Mouse (Mus musculus) neural tube, embryonic 13.5 days (tissue): ENCODE results near the gene Gjb3. TPM values are rescaled to one million over a fixed set of nuclear protein-coding genes. Genes with fewer than 3 reads are reported as not detected.
A peak's percentile ranks its signal among the peaks of the same experiment; 100 is the strongest.

Experiments
- ATAC-seq: fragments of 200-750 bp; cut with Nextera tagmentation; 2 replicates; pipeline ENCODE4 v1.8.0; 2017; ENCODE audit warnings: low read depth, mild to moderate bottlenecking, moderate TSS enrichment, moderate library complexity
- H3K27ac ChIP-seq: fragments of 300-500 bp; sonication (generic); replicated peaks from 2 replicates; pipeline ENCODE4 v1.5.1; 2015; ENCODE audit warnings: moderate library complexity, mild to moderate bottlenecking, inconsistent platforms
- H3K27me3 ChIP-seq: fragments of 300-500 bp; sonication (generic); 2 replicates; pipeline ENCODE4 v1.6.1; 2015; ENCODE audit warnings: mild to moderate bottlenecking, inconsistent platforms
- H3K36me3 ChIP-seq: fragments of 300-500 bp; sonication (generic); 2 replicates; pipeline ENCODE4 v1.6.1; 2015; ENCODE audit warnings: mild to moderate bottlenecking, inconsistent platforms
- H3K4me1 ChIP-seq: fragments of 300-500 bp; sonication (generic); replicated peaks from 2 replicates; pipeline ENCODE4 v1.6.1; 2015; ENCODE audit warnings: inconsistent platforms
- H3K4me2 ChIP-seq: fragments of 300-500 bp; sonication (generic); 2 replicates; pipeline ENCODE4 v1.6.1; 2015; ENCODE audit warnings: inconsistent platforms, mild to moderate bottlenecking, moderate library complexity
- H3K4me3 ChIP-seq: fragments of 300-500 bp; sonication (generic); 2 replicates; pipeline ENCODE4 v1.5.1; 2015; ENCODE audit warnings: mild to moderate bottlenecking, inconsistent platforms
- H3K9ac ChIP-seq: fragments of 300-500 bp; sonication (generic); 2 replicates; pipeline ENCODE4 v1.6.1; 2015; ENCODE audit warnings: moderate library complexity, mild to moderate bottlenecking, inconsistent platforms
- H3K9me3 ChIP-seq: fragments of 300-500 bp; sonication (generic); 2 replicates; pipeline ENCODE4 v1.6.1; 2016; ENCODE audit warnings: inconsistent platforms
- WGBS: fragments of 180-500 bp; shearing (Covaris S2); methylation state at CpG from one replicate; pipeline ENCODE4 v1.1.7; 2015; 5-methylcytosine and 5-hydroxymethylcytosine counted together
- polyA plus RNA-seq: library from polyadenylated mRNA; unstranded; fragments of >200 nt; fragmentation: Nextera tagmentation; extraction: Ambion mirVana; gene quantifications from 2 replicates; pipeline ENCODE4 v1.2.1, GENCODE M21; 2015

Gjb3 gene
- polyA plus RNA-seq, 1 experiment from 2014 or later, result not detected

DNA sequence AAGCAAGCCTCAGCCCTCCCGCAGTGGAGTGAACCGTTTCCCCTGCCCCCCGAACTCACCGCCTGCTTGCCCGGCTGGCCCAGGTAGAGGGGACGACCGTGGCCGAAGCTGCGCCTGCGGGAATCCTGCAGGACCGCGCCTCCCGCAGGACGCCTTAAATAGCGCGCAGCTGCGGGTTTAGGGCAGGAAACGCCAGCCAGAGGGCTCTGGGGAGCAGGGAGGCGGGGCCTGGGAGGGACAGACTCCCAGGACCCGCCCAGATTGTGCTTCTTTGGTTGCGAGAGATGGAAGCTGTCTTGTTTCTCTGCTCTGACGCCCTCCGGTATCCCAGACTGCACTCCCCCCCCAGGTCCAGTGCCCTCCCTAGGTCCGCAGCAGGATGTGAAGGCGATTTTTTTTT lies 16.8 kb downstream of the Gjb3 start, which contains the start of gene Gja4:
Gene Gja4 (minus strand): TSS at position 179 of the 400 bp plus-strand sequence.
- H3K27ac ChIP-seq, result no peak within 1 kb of the TSS
- peak; percentile 80 for ATAC-seq
- H3K4me1 ChIP-seq, result peaks cover 17% of the 10 kb centered on the region
- whole genome bisulfite sequencing, result under 1% methylated on average over 25 of the region's 25 CpGs
- no peaks in the 10 kb centered on the region for H3K36me3 ChIP-seq
- peak within 1 kb of the TSS; percentile 90 for H3K4me2 ChIP-seq
- peaks cover 27% of the 10 kb centered on the region for H3K27me3 ChIP-seq
- peak within 1 kb of the TSS; percentile 56 for H3K4me3 ChIP-seq
- H3K9me3 ChIP-seq, result no peaks in the 10 kb centered on the region
- H3K9ac ChIP-seq, result peak within 1 kb of the TSS; percentile 77

DNA sequence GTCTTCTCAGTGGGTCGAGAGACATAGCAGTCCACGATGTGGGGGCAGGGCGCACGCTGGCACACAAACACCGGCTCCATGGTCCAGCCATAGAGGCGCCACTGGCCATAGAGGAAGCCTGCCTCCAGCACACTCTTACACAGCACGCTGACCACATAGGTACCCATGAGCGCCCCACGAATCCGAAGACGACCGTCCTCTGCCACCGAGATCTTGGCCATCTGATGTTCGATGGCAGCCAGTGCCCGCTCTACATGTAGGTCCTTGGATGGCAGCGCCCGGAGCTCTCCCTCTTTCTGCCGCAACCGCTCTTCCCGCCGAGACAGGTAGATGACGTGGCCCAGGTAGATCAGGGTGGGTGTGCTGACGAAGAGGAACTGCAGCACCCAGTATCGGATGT lies 18.3 kb downstream of the Gjb3 start:
- Histone ChIP-seq H3K27me3 (peaks cover 27% of the 10 kb centered on the region), H3K9ac (no peak overlapping the region), H3K4me3 (0 out of 2 replicates have a peak overlapping the region, but pooled peaks have one; percentile 56), H3K4me2 (peak overlapping the region; percentile 90), H3K27ac (no peak overlapping the region), H3K9me3 (no peaks in the 10 kb centered on the region), H3K36me3 (no peaks in the 10 kb centered on the region), H3K4me1 (peaks cover 17% of the 10 kb centered on the region)
- 69% methylated on average over 24 of the region's 24 CpGs for WGBS
- no peak for ATAC-seq

DNA sequence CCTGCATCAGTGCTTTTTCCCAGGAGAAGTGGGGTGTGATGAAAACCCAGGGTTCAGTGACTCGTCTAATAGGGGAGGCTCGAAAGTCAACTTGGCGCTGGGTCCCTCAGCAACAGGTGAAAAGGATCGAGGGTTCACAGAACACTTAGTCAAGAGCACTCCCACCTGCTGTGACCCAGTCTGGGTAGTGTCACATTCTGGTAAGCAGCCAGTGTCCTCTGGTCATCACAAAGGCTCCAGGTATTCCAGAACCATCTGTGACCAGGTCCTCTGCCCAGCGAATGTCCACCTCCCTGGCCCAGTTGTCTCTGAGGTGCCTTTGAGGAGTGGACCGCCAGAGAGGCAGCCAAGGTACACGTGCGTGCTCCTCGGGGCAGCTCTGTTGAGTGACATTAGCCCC lies 19.1 kb downstream of the Gjb3 start:
- H3K9ac ChIP-seq, result no peak overlapping the region
- H3K9me3 ChIP-seq, result no peaks in the 10 kb centered on the region
- no peak overlapping the region for H3K4me3 ChIP-seq
- H3K27ac ChIP-seq, result no peak overlapping the region
- H3K36me3 ChIP-seq, result no peaks in the 10 kb centered on the region
- peaks cover 27% of the 10 kb centered on the region for H3K27me3 ChIP-seq
- ATAC-seq, result no peak
- peaks cover 17% of the 10 kb centered on the region for H3K4me1 ChIP-seq
- 67% methylated on average over 9 of the region's 9 CpGs for WGBS
- peak overlapping the region; percentile 90; the same call in 1 of the 2 replicates for H3K4me2 ChIP-seq

DNA sequence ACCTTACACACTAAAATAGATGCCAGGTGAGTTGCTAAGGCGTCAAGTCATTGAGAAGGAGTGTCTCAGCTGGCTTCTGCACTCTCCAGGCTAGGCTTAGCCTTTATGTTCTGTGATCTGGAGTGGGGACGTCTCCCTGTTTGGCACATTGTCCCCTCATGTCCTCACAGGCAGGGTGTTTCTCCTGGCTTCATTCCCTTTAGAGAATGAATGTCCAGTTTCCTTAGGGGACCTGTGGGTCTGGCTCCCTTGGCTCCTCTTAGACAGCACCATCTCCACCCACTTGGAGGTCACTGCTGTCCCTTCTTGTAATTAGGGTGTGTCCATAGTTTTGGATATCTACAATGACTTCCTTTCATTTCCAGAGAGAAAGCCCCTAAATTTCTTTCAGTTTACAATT lies 23.7 kb downstream of the Gjb3 start:
- H3K36me3 ChIP-seq, result no peaks in the 10 kb centered on the region
- ATAC-seq, result no peak
- H3K4me1 ChIP-seq, result no peaks in the 10 kb centered on the region
- H3K27me3 ChIP-seq, result peaks cover 7% of the 10 kb centered on the region; the same call in 1 of the 2 replicates
- no peak overlapping the region for H3K4me3 ChIP-seq
- H3K9me3 ChIP-seq, result no peaks in the 10 kb centered on the region
- no peak overlapping the region for H3K4me2 ChIP-seq
- H3K9ac ChIP-seq, result no peak overlapping the region
- H3K27ac ChIP-seq, result no peak overlapping the region
- WGBS, result 79% methylated on average over 2 of the region's 2 CpGs

DNA sequence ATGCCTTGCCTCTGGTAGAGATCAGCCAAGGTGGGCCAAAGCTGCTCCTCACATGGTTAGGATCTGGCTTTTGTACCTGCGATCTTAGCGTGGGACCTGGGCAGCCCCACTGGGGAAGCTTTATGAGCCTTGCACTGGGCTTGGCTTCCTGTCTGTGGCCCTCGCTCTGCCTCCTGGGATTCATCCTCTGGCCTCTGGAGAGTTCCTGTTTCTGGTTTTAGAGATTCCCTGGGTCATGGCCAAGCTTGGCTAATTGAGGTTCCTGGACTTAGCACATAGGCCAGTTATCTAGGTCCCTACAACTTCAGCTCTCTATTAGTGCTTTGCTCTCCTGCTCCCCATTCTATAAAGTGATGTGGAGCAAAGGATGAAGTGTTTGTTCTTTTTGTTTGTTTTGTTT lies 26.8 kb downstream of the Gjb3 start:
- no peak overlapping the region for H3K4me2 ChIP-seq
- H3K9ac ChIP-seq, result no peak overlapping the region
- no peaks in the 10 kb centered on the region for H3K9me3 ChIP-seq
- 88% methylated on average over 3 of the region's 3 CpGs for WGBS
- no peaks in the 10 kb centered on the region for H3K27me3 ChIP-seq
- H3K36me3 ChIP-seq, result no peaks in the 10 kb centered on the region
- ATAC-seq, result no peak
- H3K4me3 ChIP-seq, result no peak overlapping the region
- no peaks in the 10 kb centered on the region for H3K4me1 ChIP-seq
- H3K27ac ChIP-seq, result no peak overlapping the region

DNA sequence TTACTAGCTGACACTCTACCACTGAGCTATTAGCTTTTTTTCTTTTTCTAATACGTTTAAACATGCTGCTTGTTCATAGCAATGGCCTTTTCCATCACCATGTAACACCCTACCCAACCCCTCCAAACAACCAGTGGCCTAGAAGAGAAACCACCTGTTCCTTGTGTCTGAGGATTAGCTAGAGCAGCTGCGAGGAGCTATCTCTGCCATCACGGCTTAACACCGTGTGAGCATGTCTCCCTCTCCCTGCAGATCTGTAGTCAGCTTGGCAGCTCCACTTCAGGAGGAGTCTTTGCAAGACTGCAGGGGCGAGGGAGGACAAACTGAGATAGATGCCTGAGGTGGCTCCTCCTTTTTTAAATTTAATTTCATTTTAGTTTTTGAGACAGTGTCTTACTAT lies 30.1 kb downstream of the Gjb3 start:
- Histone ChIP-seq H3K9me3 (no peaks in the 10 kb centered on the region), H3K27ac (no peak overlapping the region), H3K27me3 (no peaks in the 10 kb centered on the region), H3K4me1 (no peaks in the 10 kb centered on the region), H3K4me3 (no peak overlapping the region), H3K36me3 (no peaks in the 10 kb centered on the region), H3K4me2 (no peak overlapping the region), H3K9ac (no peak overlapping the region)
- ATAC-seq, result no peak
- 83% methylated on average over 5 of the region's 5 CpGs for WGBS

DNA sequence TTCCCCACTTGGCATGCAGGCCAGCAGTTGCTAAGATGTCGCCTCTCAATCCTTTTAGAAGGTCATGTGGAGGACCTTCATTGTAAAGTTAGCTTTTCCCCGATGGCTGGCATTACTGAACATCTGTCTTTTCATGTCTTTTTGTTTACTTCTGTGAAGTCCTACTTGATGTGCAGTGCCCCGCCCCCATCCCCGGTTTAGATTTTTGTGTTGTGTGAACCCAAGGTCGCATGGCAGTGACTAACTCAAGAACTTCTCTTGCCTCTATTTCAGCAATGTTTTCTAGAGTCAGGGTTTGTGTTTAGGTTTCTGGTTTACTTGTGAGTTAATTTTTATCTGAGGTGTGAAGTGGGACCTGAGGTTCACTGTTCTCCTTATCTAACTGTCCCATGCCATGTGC lies 38.0 kb downstream of the Gjb3 start:
- Histone ChIP-seq H3K9ac (no peak overlapping the region), H3K36me3 (no peaks in the 10 kb centered on the region), H3K9me3 (no peaks in the 10 kb centered on the region), H3K27ac (no peak overlapping the region), H3K4me2 (no peak overlapping the region), H3K27me3 (no peaks in the 10 kb centered on the region), H3K4me1 (no peaks in the 10 kb centered on the region), H3K4me3 (no peak overlapping the region)
- ATAC-seq, result no peak
- 78% methylated on average over 5 of the region's 5 CpGs for WGBS

DNA sequence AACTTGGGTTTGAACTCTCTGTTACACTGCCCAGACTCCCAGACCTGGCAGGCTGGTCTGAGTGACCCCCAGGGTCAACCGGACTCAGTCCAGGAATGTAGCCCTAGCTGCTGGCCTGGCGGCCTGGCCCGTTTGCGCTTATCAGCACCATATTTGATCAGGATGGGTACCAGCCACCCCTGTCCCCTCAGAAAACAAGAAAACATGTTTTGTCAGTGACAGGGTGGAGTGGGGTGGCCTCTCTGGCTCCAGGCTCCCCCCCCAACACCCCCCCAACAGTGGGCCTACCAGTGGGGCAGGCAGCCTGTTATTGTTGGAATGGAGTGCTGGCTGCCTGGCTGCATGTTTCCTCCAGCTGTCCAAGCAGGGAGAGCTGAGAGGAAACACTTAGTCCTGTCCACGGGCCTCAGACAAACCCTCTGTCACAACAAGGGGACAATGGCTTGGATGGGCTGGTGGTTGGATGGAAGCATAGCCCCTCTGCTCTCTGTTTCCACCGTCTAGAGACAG lies 41.5 kb downstream of the Gjb3 start:
- Histone ChIP-seq H3K9ac (no peak overlapping the region), H3K27ac (no peak overlapping the region), H3K27me3 (no peaks in the 10 kb centered on the region), H3K36me3 (no peaks in the 10 kb centered on the region), H3K9me3 (no peaks in the 10 kb centered on the region), H3K4me3 (no peak overlapping the region), H3K4me2 (no peak overlapping the region), H3K4me1 (no peaks in the 10 kb centered on the region)
- WGBS, result 84% methylated on average over 6 of the region's 6 CpGs
- no peak for ATAC-seq

DNA sequence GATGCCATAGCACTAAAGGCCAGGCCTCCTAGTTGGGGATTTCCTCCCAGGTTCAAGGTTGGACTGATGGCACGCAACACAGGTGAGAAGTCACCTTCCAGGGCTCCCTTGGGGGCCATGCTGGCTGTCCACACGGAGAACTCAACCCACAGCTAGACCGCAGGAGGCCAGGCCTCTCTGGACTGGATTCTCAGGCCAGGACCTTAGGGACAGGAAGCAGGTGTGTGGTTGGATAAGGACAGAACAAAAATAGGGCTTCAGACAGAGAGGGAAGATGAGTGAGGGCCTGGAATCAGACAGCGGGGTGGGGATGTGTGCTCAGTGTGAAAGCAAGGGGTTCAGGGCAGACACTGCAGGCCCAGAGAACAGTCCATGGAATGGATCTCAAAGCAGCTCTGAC lies 43.7 kb downstream of the Gjb3 start:
- WGBS, result 82% methylated on average over 4 of the region's 4 CpGs
- Histone ChIP-seq H3K9ac (no peak overlapping the region), H3K4me3 (no peak overlapping the region)

DNA sequence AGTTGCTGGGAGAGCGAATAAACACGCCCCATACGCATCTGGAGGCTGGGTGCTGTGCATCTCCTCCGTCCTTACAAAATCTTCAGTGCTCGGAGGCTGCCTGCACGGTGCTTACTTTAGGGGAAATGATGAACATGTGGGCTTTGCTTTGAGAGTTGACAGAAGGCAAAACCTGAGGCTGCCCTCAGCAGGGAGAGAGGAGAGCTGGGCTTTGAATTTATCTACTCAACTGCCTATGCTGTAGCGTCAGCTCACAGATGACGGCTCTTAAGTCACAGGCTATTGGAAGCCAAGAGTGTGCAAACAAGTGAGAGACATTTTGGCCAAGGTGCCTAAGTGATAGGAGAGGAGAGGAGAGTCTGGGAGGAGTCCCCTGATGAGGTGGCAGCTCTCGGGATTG lies 51.4 kb downstream of the Gjb3 start:
- Histone ChIP-seq H3K9me3 (no peaks in the 10 kb centered on the region), H3K27ac (0 out of 2 replicates have a peak overlapping the region, but pooled peaks have one; percentile 13), H3K27me3 (no peaks in the 10 kb centered on the region), H3K4me3 (no peak overlapping the region), H3K9ac (no peak overlapping the region), H3K4me2 (no peak overlapping the region), H3K4me1 (no peaks in the 10 kb centered on the region; the same call in 1 of the 2 replicates), H3K36me3 (no peaks in the 10 kb centered on the region)
- ATAC-seq, result no peak
- WGBS, result 78% methylated on average over 9 of the region's 9 CpGs

More for the DNA sequence above, 43.7 kb downstream of the Gjb3 start:
- no peak for ATAC-seq
- Histone ChIP-seq H3K9me3 (no peaks in the 10 kb centered on the region), H3K36me3 (no peaks in the 10 kb centered on the region), H3K4me2 (no peak overlapping the region), H3K4me1 (no peaks in the 10 kb centered on the region), H3K27me3 (no peaks in the 10 kb centered on the region), H3K27ac (no peak overlapping the region)

DNA sequence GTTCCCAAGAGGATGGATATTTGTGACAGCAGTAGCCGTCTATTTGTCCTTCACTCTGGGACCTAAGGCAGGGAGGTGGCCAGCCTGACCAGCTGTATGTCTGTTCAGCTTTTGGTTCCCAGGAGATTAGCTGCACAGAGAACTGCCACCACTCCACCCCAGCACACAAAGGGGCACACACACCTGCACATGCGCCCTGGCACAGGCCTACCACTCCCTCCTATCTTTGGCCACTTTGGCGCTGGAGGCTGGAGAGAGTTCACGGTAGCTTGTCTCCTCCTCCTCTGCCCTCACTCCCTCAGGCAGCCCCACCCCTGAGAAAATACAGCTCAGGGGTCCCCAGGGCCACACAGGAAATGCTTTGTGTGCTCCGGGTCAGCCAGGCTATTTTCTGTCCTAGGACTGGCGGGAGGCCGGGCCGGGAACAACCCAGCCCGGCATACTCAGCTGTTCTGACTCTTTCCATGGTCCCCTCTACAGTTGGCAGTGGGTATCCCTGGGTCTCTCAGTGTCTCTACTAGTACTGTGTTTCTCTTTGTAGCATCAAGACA lies 52.1 kb downstream of the Gjb3 start:
- no peaks in the 10 kb centered on the region for H3K9me3 ChIP-seq
- no peaks in the 10 kb centered on the region for H3K27me3 ChIP-seq
- no peak for ATAC-seq
- no peak overlapping the region for H3K9ac ChIP-seq
- no peak overlapping the region for H3K4me3 ChIP-seq
- 0 out of 2 replicates have a peak overlapping the region, but pooled peaks have one; percentile 13 for H3K27ac ChIP-seq
- WGBS, result 63% methylated on average over 9 of the region's 9 CpGs
- H3K36me3 ChIP-seq, result no peaks in the 10 kb centered on the region
- no peak overlapping the region for H3K4me2 ChIP-seq
- no peaks in the 10 kb centered on the region; the same call in 1 of the 2 replicates for H3K4me1 ChIP-seq
